Mouse (Mus musculus) left cerebral cortex, adult 9 months (tissue): ENCODE measurements at regions not wholly inside any gene's neighbourhood (a gene's known extent, or its start where the extent isn't known, plus 50 kb on each side); places are given as distances from the start of the nearest gene placed in this dataset.

Experiments
- DNase-seq, 2 experiments: peaks; one replicate each; pipeline ENCODE4 v3.0.0; 2022; ENCODE audit warnings: low spot score in 2 of 2

- no peak for DNase-seq
Observed at GRCm38 (mm10) chr11:71976724-71977481, 60.4 kb downstream of the Aipl1 start.

- no peak for DNase-seq
Observed at GRCm38 (mm10) chr11:71971351-71971750, 66.0 kb downstream of the Aipl1 start.

DNA sequence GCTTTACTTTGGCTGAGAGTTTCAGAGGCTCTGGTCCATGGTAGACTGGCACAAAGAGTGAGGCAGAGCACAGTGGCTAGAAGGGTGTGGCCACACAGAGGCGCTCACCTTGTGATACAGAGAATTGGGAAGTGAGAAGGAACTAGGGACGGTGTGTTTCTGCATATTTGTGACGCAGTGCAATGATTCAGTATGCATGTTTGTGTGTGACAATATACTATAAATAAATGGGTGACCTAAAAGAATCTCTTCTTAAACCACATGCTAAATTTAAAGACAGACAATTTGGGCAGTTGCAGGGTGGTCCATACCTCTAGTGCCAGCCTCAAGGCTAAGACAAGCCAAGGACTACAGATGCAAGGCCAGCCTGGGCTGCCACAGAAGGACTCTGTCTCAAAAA, 75.0 kb downstream of the Aipl1 start:
- DNase-seq, result no peak

DNA sequence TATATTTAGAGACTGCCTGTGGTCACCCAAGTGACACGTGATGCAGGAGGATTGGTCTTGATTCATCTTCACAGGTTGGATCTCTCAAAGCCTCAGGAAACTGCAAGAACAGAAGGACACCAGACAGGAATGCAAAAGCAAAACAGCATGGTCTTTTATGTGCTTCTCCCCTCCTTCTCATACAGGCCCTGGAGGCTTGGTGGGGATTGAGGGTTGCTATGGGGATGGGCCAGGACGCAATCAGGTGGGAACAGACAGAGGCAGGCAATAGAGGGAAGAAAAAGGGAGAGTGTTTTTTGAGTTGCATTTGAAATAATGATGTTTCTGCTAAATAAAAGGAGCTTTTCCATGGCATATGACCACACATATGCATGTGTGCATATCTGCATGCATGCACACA, 84.8 kb downstream of the Aipl1 start:
- DNase-seq, result no peak

GRCm38 (mm10) chr11:71947161-71947560, 90.1 kb downstream of the Aipl1 start:
- no peak for DNase-seq

DNA sequence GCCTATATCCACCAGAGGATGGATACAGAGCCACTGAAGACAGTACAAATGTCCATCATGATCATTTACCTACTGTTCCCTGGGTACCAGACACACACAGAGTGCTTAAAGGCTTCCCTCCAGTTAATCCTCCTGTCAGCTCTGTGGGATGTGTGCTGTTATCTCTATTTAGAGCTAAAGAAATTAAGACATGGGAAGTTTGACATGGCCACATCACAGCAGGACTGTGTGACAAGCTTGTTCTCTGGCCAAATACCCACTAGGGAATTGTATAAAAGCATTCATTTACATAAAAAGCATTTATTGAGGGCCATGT, 92.3 kb downstream of the Aipl1 start:
- DNase-seq, result no peak

DNA sequence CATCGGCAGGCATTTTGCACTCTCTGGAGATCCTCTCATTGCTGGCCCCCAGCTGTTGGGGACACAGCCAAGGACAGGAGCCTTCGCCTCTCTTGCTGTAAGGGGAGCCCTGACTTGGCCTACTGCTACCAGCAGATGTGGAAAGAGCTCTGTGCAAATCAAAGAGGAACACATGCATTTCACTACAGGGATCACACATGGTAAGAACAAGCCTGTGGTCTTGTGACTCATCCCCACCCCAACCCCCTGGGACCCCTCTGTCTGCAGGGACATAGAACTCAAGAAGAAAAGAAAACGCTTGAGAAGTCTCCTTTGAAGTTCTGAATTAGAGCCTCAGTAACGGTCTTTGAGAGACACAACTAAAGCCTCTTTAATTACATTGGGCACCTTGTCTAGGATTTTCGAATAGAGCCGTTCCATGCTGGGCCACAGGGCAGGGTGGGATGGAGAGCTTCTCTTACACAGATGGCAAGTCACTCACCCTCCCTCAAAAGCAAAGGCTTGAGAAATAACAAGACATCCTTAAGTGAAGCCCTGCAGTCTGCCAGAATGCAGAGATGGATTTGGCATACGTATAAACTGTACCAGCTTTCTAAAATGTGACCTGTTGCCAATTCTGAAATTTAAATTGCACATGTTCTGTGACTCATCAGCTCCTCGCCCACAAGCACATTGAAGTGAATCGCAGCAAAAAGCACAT, 92.8 kb downstream of the Aipl1 start:
- DNase-seq, result peak; percentile 65 to 73

- no peak for DNase-seq
Observed at GRCm38 (mm10) chr11:71943512-71943911, 93.8 kb downstream of the Aipl1 start.

DNA sequence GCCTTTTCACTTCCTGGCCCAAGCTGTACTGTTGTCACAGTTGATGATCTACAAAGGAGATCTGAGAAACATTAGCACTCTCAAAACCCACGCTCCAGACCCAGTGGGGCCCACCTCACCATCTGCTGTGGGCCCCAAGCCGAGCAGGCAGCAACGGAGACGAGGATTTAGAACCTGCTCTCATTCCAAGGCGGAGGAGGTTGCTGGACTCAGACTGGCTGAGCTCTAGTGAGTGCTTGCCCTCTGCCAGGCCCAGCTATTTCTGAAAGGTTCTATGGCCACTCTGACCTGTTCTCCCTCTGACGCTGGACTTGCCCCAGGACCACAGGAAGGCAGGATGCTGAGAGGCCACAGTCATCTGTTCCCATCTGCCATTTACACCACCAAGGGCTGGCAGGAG, 98.2 kb downstream of the Aipl1 start:
- DNase-seq, result peak; percentile 27 to 84

DNA sequence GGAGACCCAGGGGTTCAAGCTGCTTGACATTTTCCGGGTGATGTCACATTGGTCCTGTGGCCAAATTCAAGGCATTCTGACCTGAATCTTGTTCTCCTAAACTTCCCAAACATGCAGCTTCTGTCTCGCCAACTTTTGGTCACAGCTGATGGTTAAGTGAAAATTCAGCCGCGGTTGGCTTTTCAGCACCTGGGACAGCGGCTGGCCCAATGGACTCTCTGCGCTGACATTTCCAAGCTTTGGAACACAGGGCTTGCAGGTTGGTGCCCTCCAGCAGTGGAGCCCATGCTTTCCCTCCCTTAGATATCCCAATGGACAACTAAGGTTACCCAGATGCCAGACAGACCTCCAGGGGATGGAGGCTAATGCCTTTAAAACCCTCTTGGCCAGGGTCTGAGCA, 100.2 kb downstream of the Aipl1 start:
- no peak for DNase-seq

DNA sequence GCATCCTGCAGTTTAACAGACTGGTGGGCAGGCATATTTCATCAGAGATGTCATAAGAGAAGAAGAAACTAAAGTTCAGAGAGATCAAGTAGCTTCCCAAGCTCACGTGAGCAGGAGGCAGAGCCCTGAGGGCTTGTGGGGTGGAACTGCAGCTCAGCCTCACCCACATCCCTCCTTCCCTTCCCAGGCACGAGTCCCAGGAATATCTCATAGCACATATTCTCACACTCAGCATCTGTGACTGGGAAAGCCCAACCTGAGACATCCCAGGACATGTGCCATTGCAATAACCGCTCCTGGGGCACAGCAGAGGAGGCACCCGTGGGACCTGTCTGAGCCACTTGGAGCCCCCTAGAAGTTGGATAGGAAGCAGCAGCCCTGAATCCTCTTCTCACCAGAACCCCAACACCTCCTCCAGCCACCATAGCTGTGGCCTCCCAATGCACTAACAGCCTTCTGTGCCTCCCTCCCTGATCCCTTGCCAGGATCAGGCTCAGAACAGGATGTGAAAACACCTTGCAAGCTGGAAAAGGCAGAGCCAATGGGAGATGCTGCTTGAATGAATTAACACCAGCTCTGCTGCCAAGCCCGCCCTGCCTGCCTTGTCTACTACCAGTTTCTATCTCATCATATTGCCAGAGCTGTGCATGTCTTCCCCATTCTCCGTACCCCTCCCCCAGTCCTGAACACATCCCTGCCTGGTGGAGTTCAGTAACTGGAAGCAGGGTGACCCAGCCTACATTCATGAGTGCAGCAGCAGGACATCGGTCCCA, 107.4 kb downstream of the Aipl1 start:
- DNase-seq, result peak; percentile 32 to 66

DNA sequence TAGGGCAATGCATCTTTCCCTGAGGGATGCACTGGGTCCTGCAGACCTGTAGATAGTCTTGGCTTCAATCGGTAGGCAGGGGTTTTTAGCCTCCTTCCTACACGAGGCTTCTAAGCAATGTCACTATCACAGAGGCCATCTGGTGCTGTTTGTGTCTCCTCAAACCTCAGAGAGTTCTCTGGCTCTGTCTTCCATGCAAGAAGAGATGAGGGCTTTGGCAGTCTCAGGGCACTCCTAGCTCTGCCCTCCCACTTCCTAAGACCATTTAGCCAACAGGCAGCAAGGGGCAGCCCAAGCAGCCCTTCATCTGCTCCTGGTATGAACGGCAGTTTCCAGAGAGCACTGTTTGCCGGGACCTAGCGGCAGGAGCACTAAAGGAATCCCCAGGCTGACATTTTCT, 122.6 kb downstream of the Aipl1 start:
- no peak for DNase-seq

DNA sequence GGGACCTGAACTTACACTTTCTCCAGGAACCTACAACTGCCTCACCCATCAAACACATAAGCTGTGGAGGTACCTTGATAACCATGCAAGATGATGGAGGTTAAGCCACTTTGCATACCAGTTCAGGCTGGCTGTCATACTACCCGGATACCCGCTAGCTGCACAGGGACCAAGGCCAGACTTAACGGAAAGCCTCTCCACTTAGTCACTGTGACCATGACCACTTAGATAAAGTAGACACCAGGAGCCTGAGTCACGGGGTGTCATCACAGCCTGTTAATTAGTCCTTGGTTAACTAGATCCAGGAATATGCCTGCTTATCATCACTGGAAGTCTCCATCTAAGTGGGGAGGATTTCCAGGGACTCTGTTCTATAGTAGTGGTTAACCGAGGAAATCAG, 124.7 kb downstream of the Aipl1 start:
- no peak for DNase-seq

DNA sequence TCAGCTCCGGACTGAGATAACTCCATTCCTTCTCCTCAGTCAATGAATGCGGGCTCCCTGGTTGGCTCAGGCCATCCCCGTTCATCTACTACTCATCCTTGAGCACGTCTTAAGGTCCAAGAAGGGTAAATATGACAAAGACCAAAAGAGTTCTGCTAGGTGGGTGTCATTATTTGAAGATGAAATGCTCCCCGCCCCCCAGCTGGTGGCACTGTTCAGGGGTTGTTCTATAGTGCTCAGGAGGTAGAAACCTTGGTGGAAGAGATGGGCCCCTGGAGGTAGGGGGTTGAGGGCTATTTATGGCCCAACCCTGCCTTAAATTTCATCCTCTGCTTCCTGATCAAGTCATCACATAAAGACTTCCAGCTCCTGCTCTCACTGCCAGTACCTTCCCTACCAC, 126.0 kb downstream of the Aipl1 start:
- no peak for DNase-seq

GRCm38 (mm10) chr11:71908616-71909015, 128.7 kb downstream of the Aipl1 start:
- DNase-seq, result no peak

DNA sequence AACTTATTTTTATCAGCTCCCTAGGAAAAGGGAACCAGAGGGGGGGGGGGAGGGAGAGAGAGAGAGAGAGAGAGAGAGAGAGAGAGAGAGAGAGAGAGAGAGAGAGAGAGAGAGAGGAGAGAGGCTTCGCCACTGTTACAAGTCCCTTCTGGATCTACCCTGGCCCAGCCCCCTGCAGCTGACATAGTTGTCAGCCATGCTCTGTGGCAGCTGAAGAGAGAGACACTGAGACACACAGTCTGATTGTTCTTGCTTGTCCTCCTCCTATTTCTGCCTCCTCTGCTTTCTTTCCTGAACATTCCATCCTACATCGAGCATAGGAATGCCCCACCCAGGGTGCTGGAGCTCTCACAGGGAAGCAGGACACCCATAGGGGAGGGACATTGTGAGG, 134.3 kb downstream of the Aipl1 start:
- no peak for DNase-seq

- peak; percentile 9 to 78 for DNase-seq
Observed at GRCm38 (mm10) chr11:71902304-71903019, 134.8 kb downstream of the Aipl1 start.

DNA sequence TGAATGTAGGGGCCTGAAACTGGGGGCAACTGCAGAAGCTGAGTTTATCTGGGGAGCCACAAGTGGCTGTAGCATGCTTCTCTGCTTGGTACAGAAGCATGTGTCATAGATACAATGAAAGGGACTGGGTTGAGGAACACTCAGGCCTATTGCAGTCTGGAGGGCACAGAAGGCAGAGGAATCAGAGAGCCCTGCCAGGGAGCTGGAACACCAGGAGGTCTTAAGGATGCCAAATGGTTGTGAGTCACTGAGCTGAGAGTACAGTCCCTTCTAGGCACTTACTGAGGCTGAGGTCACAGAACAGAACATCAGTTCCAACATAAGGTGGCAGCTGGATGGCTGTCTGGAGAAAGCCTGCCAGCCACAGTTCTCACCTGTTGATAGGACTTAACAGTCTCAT, 136.5 kb downstream of the Aipl1 start:
- DNase-seq, result no peak

DNA sequence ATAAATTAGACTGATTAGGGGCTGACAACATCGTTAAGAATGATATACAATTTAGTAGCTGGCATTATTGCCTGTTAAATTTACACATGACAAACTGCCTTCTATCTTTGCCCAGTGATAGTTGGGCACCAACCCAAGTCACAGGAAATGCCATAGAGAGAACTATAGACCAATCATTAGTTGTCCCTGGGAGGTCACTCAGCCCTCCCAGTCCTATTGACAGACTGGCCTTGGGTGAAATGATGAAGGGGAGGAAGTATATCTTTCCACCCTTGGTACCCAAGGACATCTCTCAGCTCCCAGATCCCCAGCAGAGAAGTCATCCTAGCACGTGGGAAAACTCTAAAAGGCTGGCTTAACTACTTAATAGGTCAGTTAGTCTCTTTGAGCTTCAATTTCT, 139.8 kb downstream of the Aipl1 start:
- no peak for DNase-seq

DNA sequence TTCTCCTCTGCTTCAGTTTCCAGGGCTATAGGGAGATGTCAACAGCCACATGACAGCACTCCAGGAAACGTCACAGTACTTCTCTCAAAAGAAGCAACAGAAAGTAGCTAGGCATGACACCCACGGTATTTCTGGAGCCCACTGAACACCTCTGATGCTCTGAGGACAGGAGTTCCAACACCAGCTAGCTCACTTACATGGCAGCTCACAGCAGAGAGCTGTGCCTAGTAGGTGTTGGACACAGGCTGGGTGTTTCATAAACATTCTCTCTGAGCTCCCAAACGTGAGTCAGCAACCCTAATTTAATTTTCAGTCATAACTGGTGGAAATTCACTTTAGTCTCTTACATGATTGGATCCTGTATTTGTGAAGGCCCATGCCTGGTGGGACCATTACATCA, 140.2 kb downstream of the Aipl1 start:
- DNase-seq, result no peak

GRCm38 (mm10) chr11:71891181-71891580, 141.5 kb downstream of the Wscd1 start:
- no peak for DNase-seq

DNA sequence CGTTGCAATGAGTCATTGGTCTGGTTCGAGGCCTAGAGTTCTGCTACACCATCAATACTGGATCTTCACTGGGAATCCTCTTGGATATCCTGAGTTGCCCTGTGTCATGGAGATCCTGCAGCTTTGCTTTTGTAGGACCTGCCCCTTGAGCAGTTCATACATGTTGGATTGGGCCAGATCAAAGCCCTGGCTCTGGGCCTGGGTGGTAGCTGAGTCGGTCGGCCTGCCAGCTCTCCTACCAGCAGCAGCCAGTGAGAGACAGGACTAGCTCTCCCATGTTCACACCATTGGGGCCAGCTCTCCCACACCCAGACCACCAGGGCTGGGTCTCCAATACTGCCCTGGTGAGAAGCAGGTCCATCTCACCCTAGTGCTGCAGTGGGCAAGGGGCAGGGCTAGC, 139.4 kb downstream of the Wscd1 start:
- DNase-seq, result no peak
